Comparison of ENCODE assay signal across 9 mouse cellular contexts in the genomic region with DNA sequence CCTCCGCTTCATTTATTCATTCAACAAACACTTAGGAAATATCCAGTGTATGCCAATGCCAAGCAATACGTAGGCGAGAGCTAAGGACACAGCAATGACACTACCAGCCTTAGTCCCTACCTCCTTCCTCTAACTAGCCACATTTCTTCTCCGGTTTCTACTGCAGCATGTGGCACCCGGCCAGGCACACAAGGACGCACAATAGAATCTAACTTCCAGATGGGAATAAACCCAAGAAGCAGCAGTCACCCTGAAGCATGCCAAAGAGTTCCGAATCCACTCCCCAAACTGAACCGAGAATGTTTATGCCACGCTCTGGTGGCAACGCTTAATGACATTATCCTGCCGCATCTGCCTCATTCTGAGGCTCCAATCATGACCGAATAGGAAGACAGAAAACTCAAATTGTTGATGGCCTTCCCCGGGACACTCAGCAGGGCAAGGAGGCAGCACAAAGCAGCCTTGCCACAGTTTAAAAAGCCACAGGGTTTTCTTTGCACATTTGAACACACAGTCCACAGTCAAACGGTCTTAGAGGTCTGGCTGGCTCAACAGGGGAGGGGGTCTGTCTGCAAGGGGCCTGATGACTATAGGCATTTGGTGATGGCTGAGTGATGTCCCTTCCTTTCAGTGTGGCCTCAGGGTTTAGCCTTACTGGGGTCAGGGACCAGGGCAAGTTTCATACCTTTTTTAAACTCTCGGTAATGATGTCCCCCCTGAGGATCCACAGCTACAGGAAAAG. TPM values are rescaled to one million over a fixed set of nuclear protein-coding genes. Genes with fewer than 3 reads are reported as not detected.
DNase-seq lines count a peak whose midpoint lies in the region.
"Had no signal": no experiment of that assay in that cellular context is flagged by ENCODE, and none has a peak within 500 bp of the region (broad histone marks: within the 10 kb centered on the region; RNA-seq: fewer than 3 reads in every experiment).

No protein-coding gene starts in this region.

- intact Hi-C loops in left cerebral cortex, postnatal 25 days (cut with DNase I) = no loop called here

- DNase-seq in cerebellum, postnatal 14 days = peak; percentile 46 to 56
- no peak for DNase-seq in cerebellum, adult 8-10 months
- peak; percentile 69 for DNase-seq in testis, postnatal 10 days (ENCODE audit: low spot score)
- DNase-seq in testis, postnatal 14 days (ENCODE audit: low spot score) = no peak
- peak; percentile 28 to 58 for DNase-seq in left cerebral cortex, postnatal 25 days (ENCODE audit: low spot score in 2 of 2)
- DNase-seq in spleen, adult 12 weeks (ENCODE audit: low spot score) = no peak
- DNase-seq in cerebellum, adult 9-10 months = no peak
- DNase-seq in embryo, embryonic 10 days (ENCODE audit: low spot score) = no peak
- DNase-seq: thymus, adult 18-20 months had no signal

RNA-seq across cellular contexts. Expression of a gene that starts 7.0 kb away (rescaled TPM):
- total RNA-seq in left cerebral cortex, postnatal 25 days (2021) = 1 to 10 TPM; 6.4 to 7.2 TPM

Comparison
In these comparisons a context has a peak if more than half of its experiments do, and no peak if none do; other contexts are left out.
1. DNase-seq: peak in cerebellum, postnatal 14 days (2 of 2), testis, postnatal 10 days (single experiment) and left cerebral cortex, postnatal 25 days (2 of 2); none in cerebellum, adult 8-10 months (single experiment), testis, postnatal 14 days (single experiment), spleen, adult 12 weeks (single experiment), cerebellum, adult 9-10 months (single experiment) and embryo, embryonic 10 days (single experiment).